Mouse (Mus musculus) cerebral cortex, adult 2 months (tissue): Measurements from ENCODE around the gene Ncoa3.

Experiments
- WGBS: fragments of 180-500 bp; shearing (Covaris S2); methylation state at CpG from one replicate; pipeline ENCODE4 v1.1.7; 2018; 5-methylcytosine and 5-hydroxymethylcytosine counted together

The Ncoa3 gene

DNA sequence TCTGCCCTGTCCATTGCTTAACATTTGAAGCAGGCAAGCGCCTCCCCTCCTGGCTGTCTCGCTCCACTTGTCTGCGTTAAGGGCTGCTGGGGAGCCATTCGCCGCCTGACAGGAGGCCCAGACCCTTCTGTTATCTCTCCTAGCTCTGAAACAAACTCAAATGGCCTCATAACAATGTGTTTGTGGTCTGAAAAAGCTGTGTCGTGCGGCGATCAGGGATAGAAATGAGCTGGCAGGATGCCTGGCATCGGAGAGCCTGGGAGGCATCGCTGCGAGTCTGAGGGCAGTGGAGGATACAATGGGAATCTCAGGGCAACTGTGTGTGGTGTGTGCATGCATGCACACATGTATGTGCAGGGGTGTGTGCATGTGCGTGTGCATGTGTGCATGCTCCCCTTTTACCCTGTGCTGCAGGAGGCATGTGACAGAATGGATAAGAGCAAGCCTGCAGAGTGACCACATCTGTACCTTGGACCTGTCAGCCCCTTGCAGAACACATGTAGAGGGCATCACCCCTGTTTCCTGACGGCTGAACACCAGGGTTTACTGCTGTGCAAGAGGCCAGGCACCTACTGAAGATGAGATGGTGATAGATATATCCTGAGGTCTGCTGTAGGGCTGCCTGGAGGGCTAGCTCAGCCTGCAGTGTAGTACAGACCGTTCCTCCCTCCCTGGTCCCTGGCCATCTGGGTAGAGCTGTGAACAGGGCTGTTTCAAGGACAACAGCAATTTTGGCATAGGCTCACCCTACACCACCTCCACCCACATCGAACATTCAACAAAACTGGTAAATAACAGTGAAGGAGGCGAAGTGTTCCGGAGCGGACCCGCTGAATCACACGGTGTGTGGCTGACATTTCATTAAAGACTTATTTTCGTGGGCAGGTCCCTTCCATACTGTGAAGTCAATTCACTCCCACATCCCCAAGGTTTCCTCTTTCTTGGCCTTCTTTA lies 108.2 kb downstream of the Ncoa3 start:
- whole genome bisulfite sequencing, result 51% methylated on average over 21 of the region's 21 CpGs

DNA sequence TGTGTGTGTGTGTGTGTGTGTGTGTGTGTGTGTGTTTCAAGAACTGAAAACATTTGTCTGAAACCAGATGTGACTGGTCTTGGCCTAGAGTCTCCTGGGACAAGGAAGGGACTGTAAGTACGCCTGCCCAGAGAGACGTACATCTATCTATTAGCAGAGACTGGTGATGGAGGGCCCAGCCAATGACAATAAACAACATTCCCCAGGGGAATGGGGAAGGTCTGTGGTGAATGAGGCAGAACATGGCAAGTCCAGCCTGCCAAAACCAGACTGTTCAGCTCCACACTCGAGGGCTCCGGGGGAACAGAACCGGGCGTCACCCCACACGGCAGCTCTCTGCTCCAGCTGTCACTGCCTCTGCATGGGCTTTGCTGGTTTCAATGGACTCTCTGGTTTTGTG lies 110.5 kb downstream of the Ncoa3 start:
- WGBS, result 69% methylated on average over 7 of the region's 7 CpGs

DNA sequence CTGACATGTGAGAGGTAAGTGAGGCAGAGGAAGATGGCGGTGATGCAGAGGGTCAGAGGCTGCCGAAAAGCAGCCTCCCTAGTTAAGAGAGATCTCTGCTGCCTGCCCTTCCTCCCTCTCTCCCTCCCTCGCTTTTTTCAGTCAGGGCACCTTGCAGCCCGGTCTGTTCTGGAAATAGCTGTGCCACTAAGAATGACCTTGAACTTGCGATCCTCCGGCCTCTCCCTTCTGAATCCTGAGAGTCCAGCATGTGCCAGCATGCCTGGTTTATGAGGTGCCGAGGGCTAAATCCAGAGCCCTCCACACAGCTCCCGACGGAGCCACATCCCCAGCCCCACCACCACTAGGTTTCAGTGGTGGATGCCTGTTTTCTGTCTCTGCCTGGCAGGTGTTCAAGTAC lies 113.5 kb downstream of the Ncoa3 start:
- 76% methylated on average over 9 of the region's 9 CpGs for WGBS

DNA sequence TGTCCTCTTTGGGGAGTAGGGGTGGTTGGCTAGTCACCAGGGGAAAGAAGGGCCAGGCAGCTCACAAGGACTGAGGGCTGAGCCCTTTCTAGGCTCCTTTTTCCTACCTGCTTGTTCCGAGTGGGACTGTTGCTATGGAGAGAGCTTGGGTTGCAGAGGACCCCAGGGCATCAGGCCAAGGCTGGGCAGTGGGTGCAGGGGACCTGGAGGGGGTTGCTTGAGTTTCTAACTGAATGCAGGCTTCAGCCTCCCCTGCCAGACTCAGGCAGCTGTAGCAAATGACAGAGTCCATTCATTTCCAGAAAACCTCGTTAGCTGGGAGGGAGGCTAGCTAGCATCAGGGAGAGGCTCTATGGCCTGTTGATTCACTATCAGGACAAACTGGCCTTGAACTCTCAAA lies 114.2 kb downstream of the Ncoa3 start:
- WGBS, result 48% methylated on average over 2 of the region's 2 CpGs

DNA sequence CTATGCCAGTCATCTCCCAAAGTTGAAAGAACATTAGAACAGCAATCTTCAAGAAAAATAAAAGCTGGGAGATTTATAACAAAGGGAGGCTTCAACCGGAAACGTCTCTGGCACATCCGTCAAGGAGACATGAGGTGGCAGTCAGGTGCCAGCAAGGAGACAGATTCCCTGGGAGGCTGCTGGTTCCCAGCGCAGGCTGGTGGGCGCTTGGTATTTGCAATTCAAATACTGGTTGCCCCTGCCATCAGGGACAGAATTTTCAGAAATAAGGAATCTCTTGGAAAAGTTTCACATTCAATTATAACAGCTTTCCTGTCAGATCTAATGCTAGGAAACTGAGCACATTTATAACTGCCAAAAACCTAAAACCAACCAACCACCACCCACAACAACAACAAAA lies 115.5 kb downstream of the Ncoa3 start:
- 39% methylated on average over 5 of the region's 5 CpGs for WGBS

DNA sequence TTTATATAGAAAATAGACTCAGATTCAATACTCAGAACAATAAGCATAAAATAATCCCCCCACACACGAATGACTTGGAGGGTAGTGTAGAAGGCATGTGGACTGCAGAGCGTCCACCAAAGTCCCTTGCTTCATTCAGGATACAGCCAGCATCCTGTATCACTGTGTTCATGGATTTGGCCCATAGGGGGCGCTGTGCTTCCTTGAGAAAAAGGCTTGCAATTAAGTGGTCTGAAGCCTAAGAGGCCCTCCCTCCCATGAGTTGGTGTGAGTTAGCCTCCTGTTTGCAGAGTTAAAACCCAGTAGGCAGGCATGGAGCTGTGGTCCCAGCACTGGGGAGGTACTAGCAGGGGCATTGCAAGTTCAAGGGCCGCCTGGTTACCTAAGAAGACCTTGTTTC lies 115.9 kb downstream of the Ncoa3 start:
- 29% methylated on average over 4 of the region's 4 CpGs for WGBS

DNA sequence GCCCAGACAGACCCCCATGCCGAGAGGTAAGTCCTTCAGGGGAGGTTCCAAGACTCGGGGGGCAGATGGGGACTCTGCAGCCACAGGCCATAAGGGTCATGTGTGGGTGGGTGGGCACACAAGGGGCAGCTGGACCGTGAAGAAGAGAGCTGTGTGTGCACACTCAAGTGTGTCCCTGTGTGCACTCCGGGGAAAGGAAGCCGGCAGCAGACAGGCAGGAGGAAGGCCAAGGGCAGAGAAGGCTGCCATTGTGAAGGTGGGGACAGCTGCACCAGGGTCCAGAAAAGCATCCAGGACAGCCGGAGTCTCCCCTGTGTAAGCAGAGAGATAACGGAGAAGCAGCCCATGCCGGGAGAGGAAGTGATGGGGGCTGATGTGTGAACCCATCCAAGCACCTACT lies 118.3 kb downstream of the Ncoa3 start:
- 75% methylated on average over 8 of the region's 8 CpGs for whole genome bisulfite sequencing

DNA sequence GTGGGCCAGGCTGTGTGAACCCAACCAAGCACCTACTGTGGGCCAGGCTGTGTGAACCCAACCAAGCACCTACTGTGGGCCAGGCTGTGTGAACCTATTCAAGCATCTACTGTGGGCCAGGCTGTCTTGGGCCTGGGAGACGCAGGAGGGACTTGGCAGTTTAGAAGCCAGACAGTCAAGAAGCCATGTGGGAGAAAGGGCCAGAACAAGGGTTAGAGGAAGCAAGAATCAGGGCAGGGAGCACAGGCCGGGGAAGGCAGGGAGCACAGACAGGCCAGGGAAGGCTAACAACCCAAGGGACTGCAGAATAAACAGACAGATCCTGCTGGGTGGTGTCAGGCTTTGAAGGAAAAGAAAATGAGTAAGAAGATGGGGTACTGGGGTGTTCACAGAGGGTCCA lies 118.8 kb downstream of the Ncoa3 start:
- WGBS, result 82% methylated on average over 2 of the region's 2 CpGs

DNA sequence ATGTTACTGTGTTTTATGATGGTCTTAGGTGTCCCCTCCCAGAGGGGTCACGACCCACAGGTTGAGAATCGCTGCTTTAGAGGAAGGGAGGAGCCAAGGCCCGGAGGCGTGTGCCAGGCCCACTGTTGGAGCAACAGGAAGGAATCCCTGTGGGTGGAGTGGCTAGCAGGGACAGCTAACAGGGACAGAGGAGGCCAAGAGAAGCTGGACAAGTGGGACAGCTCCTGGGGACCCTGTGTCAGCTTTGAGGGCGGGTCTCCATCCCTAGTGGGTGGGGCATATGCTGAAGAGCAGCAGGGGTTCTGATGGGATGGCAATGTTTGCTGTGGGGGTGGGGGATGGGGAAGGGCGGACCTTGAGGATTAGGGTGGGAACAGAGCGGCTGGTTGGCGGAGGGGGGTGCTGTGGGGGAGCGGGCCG lies 119.4 kb downstream of the Ncoa3 start:
- WGBS, result 69% methylated on average over 10 of the region's 10 CpGs

DNA sequence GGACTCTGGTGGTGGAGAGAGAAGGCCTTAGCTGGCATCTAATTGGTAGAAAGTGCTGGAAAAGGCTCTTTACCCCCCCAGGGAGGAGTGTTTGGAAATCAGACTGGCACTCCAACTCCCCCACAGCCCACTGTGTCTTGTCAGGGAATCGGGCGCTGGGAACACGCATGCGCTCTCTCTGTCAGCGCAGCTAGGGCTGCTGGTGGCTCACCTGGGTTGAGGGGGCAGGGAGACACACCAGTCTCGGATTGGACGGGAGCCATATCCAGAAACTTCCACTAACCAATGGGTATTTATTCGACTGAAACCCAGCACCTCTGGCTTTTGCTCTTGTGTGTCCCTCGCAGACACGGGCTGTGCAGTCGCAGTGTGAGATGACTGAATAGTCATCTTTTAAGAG lies 120.5 kb downstream of the Ncoa3 start:
- WGBS, result 91% methylated on average over 11 of the region's 11 CpGs

DNA sequence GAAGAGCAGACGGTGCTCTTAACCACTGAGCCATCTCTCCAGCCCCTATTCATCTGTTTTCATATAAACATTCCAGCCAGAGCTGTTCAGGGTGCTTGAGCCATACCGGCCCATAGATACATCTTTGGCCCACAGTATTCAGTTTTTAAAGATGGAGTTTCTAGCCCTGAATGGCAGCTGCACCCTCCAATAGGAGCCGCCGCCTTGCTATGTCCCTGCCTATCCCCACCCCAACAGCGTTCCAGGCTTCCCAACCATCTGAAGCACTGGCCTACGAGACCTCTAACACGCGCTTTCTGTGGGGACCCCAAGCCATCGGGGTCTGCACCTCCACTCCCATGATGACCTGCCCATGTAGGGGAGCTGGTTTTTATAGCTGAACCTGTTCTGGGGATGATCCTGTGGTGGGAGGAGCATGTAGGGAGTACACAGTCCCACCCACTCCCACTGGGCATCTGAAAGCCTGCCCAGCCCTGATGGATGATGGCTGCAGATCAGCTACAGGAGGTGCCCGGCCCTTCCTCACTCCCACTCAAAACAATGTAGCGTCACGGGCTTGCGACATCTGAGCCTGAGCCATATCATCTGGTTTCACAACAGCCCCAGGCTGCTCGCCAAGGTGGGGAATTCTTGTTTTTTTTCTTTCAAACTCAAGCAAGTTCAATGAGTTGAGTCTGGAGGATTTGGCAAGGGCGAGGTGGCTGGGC lies 123.3 kb downstream of the Ncoa3 start:
- 82% methylated on average over 15 of the region's 15 CpGs for WGBS

DNA sequence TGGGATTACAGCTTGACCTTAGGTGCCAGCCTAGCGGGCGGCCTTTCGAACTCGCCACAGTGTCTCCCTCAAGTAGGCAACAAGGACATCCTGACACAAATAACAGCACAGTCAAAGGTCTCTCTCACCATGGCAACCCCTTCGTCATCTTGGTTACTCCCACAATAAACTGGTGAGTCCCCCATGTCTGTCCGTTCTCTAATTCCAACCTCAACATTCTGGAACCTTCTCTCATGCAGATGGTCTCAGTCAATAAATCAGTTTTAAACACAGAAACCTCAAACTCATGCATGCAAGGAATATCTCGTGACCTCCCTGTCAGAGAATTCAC lies 123.8 kb downstream of the Ncoa3 start:
- 83% methylated on average over 7 of the region's 7 CpGs for WGBS

DNA sequence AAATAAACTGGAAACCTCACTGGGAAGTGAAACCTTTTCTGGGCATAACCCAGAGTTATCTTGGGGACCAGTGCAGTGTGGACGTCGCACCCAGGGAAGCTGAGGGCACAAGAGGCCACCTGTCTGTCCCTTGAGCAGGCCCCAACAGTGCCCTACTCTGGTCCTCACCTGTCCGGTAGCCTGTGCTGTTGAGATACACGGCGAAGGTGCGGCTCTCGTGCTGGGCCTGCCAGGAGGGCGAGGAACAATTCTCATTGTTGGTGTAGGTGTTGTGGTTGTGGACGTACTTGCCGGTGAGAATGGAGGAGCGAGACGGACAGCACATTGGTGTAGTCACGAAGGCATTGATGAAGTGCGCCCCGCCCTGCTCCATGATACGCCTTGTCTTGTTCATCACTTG lies 124.3 kb downstream of the Ncoa3 start:
- WGBS, result 97% methylated on average over 16 of the region's 16 CpGs

DNA sequence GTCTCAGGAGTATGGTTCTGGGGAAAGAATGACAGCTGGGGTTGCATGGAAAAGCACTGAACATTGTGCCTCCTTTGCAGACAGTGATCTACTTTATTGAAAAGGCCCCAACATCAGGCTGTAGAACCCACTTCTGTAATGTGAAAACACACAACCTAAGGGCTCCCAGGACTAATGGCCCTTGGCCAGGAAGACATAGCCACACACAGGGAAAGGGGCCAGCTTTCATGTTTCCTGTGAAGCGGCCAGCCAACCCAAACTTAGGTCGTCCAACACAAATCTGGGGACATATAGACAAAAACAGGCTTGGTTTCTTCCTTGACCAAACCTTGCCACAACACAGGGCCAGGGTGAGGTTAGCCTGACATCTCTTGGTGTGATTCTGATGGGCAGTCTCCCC lies 127.6 kb downstream of the Ncoa3 start:
- 80% methylated on average over 2 of the region's 2 CpGs for WGBS

DNA sequence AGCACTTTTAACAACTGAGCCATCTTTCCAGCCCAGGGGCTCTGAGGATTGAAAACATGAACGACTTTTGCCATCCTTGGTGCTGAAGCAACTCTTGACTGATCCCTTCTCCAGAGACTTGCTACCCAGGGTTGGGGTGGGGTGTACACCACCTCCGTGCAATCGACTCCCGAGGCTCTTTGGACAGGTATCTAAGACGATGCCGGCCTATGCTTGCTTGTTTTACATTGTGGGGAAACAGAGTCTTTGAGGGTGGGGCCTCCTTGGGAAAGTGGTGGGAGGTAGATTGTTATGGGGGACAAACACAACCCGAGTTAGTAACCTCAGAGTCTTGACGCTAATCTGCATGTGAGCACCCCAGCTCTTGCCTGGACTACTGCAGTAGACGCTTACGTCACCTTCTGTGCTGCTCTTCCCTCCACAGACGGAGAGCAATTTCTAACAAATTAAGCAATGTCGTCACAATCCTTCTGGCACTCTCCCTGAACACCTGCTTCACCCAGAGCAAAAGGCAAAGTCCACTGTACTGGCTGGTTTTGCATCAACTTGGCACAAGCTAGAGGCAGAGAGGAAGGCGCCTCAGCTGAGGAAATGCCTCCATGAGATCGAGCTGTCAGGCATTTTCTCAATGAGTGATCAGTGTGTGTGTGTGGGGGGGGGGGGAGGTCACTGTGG lies 129.4 kb downstream of the Ncoa3 start:
- WGBS, result 78% methylated on average over 14 of the region's 14 CpGs

DNA sequence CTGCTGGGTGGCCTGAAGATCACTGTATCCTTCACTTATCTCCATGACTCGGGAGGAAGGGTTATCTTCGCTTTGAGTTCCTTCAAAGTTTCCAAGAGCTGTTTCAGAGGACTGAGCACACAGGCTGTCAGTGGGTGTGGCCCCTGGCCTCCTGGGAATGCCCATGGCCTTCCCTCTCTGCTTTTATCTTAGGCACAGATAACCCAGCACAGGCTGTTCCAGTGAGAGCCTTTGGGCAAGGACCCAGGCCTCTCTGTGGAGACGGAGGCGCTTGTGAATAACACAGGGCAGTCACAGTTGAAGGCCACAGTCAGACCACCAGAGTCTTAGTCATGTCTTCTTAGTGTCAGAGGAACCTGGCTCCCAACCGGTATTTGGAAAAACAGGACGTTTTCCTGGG lies 130.3 kb downstream of the Ncoa3 start:
- 83% methylated on average over 6 of the region's 6 CpGs for WGBS
